Comparison of ENCODE assay signal across 22 mouse cellular contexts in the genomic region with DNA sequence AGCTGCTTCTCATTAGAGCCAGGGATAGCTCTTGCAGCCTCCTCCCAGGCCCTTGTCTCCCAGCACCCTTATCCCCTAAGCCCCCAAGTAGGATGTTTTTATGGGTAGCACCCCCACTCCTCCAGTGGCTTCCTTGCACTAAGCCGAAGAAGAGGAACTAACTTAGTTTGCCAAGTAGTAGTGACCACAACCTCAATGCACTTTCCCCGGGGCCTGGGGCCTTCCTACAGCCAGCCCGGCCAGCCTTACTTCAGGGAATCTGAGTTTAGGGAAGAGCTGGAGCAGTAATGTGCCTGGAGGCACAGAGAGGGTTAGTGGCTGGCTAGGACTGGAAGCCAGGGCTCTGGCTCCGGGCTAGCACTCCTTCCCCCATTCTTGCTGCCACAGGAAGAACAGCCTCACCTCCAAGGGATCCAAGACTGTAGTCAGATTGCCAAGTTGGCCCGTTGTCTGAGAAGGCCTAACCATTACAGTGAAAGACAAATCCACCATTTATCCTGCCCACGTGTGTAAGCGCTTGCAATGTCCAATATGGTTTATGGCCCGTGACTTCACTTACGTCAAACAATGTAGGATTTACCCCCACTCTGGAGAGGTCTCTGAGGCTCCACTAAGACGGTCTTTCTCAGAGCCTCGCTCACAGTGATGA. TPM values are rescaled to one million over a fixed set of nuclear protein-coding genes. Genes with fewer than 3 reads are reported as not detected.
DNase-seq lines count a peak whose midpoint lies in the region; ATAC-seq and TF ChIP-seq lines count a peak whose summit lies in the region.
"Had no signal": no experiment of that assay in that cellular context is flagged by ENCODE, and none has a peak within 500 bp of the region (broad histone marks: within the 10 kb centered on the region; RNA-seq: fewer than 3 reads in every experiment).

No protein-coding gene starts in this region.

- CTCF ChIA-PET in Patski (lab: Charles Lee), result no interaction called here

- 0 out of 2 replicates have a peak, but pooled peaks have one; percentile 7 for ATAC-seq in kidney, embryonic 16.5 days (ENCODE audit: low FRiP score, low TSS enrichment)
- ATAC-seq in Patski, result peak; percentile 74
- ATAC-seq in hematopoietic stem cell, adult 5-6 weeks (replicated peaks in 1 of 2; ENCODE audit: insufficient read depth in 1 of 2, low FRiP score in 2 of 2, low TSS enrichment in 1 of 2, low read depth in 1 of 2, poor library complexity in 2 of 2, severe bottlenecking in 2 of 2), result peak; percentile 89 to 91
- ATAC-seq: activated CD4-positive, CD25-positive, alpha-beta regulatory T cell, adult 4 months; intestine, embryonic 15.5 days had no signal

- no peaks in the 10 kb centered on the region for H3K9me3 ChIP-seq in kidney, embryonic 16.5 days (ENCODE audit: low read length)
- H3K9me3 ChIP-seq: heart, embryonic 15.5 days; hindbrain, embryonic 10.5 days; intestine, embryonic 15.5 days had no signal

- POLR2A ChIA-PET in Patski (lab: Charles Lee), result no interaction called here

- H3K27me3 ChIP-seq in kidney, embryonic 16.5 days (ENCODE audit: insufficient read depth, low read length), result no peaks in the 10 kb centered on the region
- H3K27me3 ChIP-seq in Patski, result no peaks in the 10 kb centered on the region
- H3K27me3 ChIP-seq: heart, embryonic 15.5 days; intestine, embryonic 15.5 days had no signal

- WGBS in kidney, embryonic 16.5 days, result 48% methylated on average over 11 of the region's 11 CpGs

- no peak overlapping the region for H3K27ac ChIP-seq in kidney, embryonic 16.5 days (ENCODE audit: low read length)
- H3K27ac ChIP-seq: heart, adult 2 months; heart, embryonic 15.5 days; hindbrain, embryonic 10.5 days; intestine, embryonic 15.5 days; liver, embryonic 14.5 days had no signal

- H3K4me2 ChIP-seq in kidney, embryonic 16.5 days (replicated peaks; ENCODE audit: low read depth, low read length), result no peak overlapping the region
- H3K4me2 ChIP-seq: heart, embryonic 15.5 days; intestine, embryonic 15.5 days had no signal

- H3K4me1 ChIP-seq in kidney, embryonic 16.5 days (ENCODE audit: insufficient read depth, low read length), result peaks cover 6% of the 10 kb centered on the region; the same call in 1 of the 2 replicates
- H3K4me1 ChIP-seq: heart, embryonic 15.5 days; hindbrain, embryonic 10.5 days had no signal

- in situ Hi-C loops in Patski (cut with MboI; ENCODE audit: low pct_unique_long_range_greater_than_20kb), result no loop called here

- no peak overlapping the region for H3K4me3 ChIP-seq in kidney, embryonic 16.5 days (ENCODE audit: low read length)
- H3K4me3 ChIP-seq: heart, adult 2 months; heart, embryonic 15.5 days; hindbrain, embryonic 10.5 days; intestine, embryonic 15.5 days had no signal

- H3K36me3 ChIP-seq in kidney, embryonic 16.5 days (ENCODE audit: insufficient read depth, low read length), result no peaks in the 10 kb centered on the region
- H3K36me3 ChIP-seq: heart, embryonic 15.5 days; hindbrain, embryonic 10.5 days; intestine, embryonic 15.5 days had no signal

- peak; percentile 57 to 65 for DNase-seq in cerebellum, postnatal 14 days
- DNase-seq in cerebellum, adult 9-11 months, result no peak
- no peak for DNase-seq in kidney, adult 9 months
- peak; percentile 81 for DNase-seq in Patski (ENCODE audit: low read depth, low spot score)
- DNase-seq in adrenal gland, postnatal 4 days (ENCODE audit: low spot score in 2 of 2), result no peak
- no peak for DNase-seq in thymus, postnatal 0 days (ENCODE audit: low spot score)
- DNase-seq: adrenal gland, postnatal 36 days; cerebellum, postnatal 25 days; heart, adult 2 months; kidney, postnatal 25 days; layer of hippocampus, postnatal 36 days; spleen, adult 18-20 months; thymus, adult 2 months had no signal

- no peak overlapping the region for H3K9ac ChIP-seq in kidney, embryonic 16.5 days (replicated peaks; ENCODE audit: low read length)
- H3K9ac ChIP-seq: heart, embryonic 15.5 days; intestine, embryonic 15.5 days; liver, embryonic 14.5 days had no signal

- TF ChIP-seq CTCF in Patski (IDR thresholded peaks at IDR 0.05), result no peak

RNA-seq across cellular contexts. Expression of a gene that starts 29.0 kb away (rescaled TPM):
- polyA plus RNA-seq in kidney, embryonic 16.5 days (2015; fragmentation: Nextera tagmentation; extraction: Ambion mirVana), result 0.90 and 0.95 TPM in 2 replicates
- 0.23 TPM for polyA plus RNA-seq in Patski (2021)
- not detected in 2 replicates for total RNA-seq in hematopoietic stem cell, adult 5-6 weeks (2017)
- not detected for total RNA-seq in adrenal gland, postnatal 4 days (2021)
- polyA plus RNA-seq in thymus, postnatal 0 days (2015; fragmentation: Nextera tagmentation; extraction: Ambion mirVana), result 0.08 TPM in 1 of 2 replicates, not detected in the other
- total RNA-seq: adrenal gland, postnatal 36 days; megakaryocyte-erythroid progenitor cell, adult 5-6 weeks had no signal
- polyA plus RNA-seq: activated CD4-positive, CD25-positive, alpha-beta regulatory T cell, adult 4 months; lung, embryonic 16.5 days had no signal

RNA-seq across cellular contexts. Expression of a gene that starts 54.7 kb away (rescaled TPM):
- polyA plus RNA-seq in kidney, embryonic 16.5 days (2015; fragmentation: Nextera tagmentation; extraction: Ambion mirVana), result 5.6 and 6.1 TPM in 2 replicates
- 9.3 TPM for polyA plus RNA-seq in Patski (2021)
- 23.1 and 30.9 TPM in 2 replicates for total RNA-seq in hematopoietic stem cell, adult 5-6 weeks (2017)
- total RNA-seq in adrenal gland, postnatal 4 days (2021), result 10 to 100 TPM; 24.5 to 25.6 TPM
- 5.0 and 7.0 TPM in 2 replicates for polyA plus RNA-seq in thymus, postnatal 0 days (2015; fragmentation: Nextera tagmentation; extraction: Ambion mirVana)

Comparison
In these comparisons a context has a peak if more than half of its experiments do, and no peak if none do; other contexts are left out.
1. DNase-seq: peak in cerebellum, postnatal 14 days (2 of 2) and Patski (single experiment); none in cerebellum, adult 9-11 months (single experiment), kidney, adult 9 months (single experiment), adrenal gland, postnatal 4 days (0 of 2) and thymus, postnatal 0 days (single experiment).
2. ATAC-seq: peak in every context shown above with its lines; median percentile 90 in hematopoietic stem cell, adult 5-6 weeks; 74 in Patski; 7 in kidney, embryonic 16.5 days.